Mouse (Mus musculus) ES-Bruce4 (cell line): Measurements from ENCODE around the gene Zc3h14. TPM values are rescaled to one million over a fixed set of nuclear protein-coding genes. Genes with fewer than 3 reads are reported as not detected.
A peak's percentile ranks its signal among the peaks of the same experiment; 100 is the strongest.

Source experiments
- H3K27ac ChIP-seq: 2 replicates; pipeline ENCODE4 v1.5.1; 2012; ENCODE audit warnings: low read length, inconsistent platforms; ENCODE audit not compliant: insufficient read depth
- H3K27me3 ChIP-seq: 2 replicates; pipeline ENCODE4 v1.6.1; 2012; ENCODE audit warnings: mild to moderate bottlenecking, low read length, inconsistent platforms; ENCODE audit not compliant: control insufficient read depth, poor library complexity, insufficient read depth, severe bottlenecking
- H3K36me3 ChIP-seq: 2 replicates; pipeline ENCODE4 v1.6.1; 2012; ENCODE audit warnings: inconsistent platforms, mild to moderate bottlenecking, low read length, moderate library complexity; ENCODE audit not compliant: control insufficient read depth, poor library complexity, insufficient read depth, severe bottlenecking
- H3K4me1 ChIP-seq: one replicate; pipeline ENCODE4 v1.8.1; 2011; ENCODE audit warnings: low read length; ENCODE audit not compliant: control insufficient read depth, insufficient read depth
- H3K4me3 ChIP-seq: 2 replicates; pipeline ENCODE4 v1.5.1; 2011; ENCODE audit warnings: low read depth, mild to moderate bottlenecking, low read length
- H3K9ac ChIP-seq: 2 replicates; pipeline ENCODE4 v1.6.1; 2012; ENCODE audit warnings: low read depth, mild to moderate bottlenecking, inconsistent platforms; ENCODE audit not compliant: poor library complexity, severe bottlenecking
- H3K9me3 ChIP-seq: replicated peaks from 2 replicates; pipeline ENCODE4 v1.6.1; 2012; ENCODE audit warnings: mild to moderate bottlenecking, low read length, inconsistent platforms; ENCODE audit not compliant: control insufficient read depth, poor library complexity, insufficient read depth, severe bottlenecking
- CTCF ChIP-seq: IDR thresholded peaks from one replicate; pipeline ENCODE4 v1.8.1; 2011; ENCODE audit warnings: low read depth, low read length
- EP300 ChIP-seq: IDR thresholded peaks from 2 replicates; pipeline ENCODE4 v1.6.1; 2011; ENCODE audit warnings: low read depth, low read length; ENCODE audit not compliant: insufficient read depth
- POLR2A ChIP-seq: IDR thresholded peaks from one replicate; pipeline ENCODE4 v1.8.1; 2011; ENCODE audit warnings: low read length; ENCODE audit not compliant: insufficient read depth
- polyA plus RNA-seq: library from polyadenylated mRNA; stranded (reverse); fragments of >200 nt; gene quantifications from 2 replicates; pipeline ENCODE4 v1.2.4, GENCODE M21; 2011; ENCODE audit warnings: low read depth; ENCODE audit not compliant: missing spikeins, insufficient read depth, insufficient read length

Gene Zc3h14
- polyA plus RNA-seq, 1 experiment = 155 TPM

- TF ChIP-seq CTCF (no peak), EP300 (0 out of 2 replicates have a peak, but pooled peaks have one; percentile 53), POLR2A (peak; percentile 37)
- peak overlapping the region; percentile 52 for H3K9ac ChIP-seq
- no peak overlapping the region for H3K27ac ChIP-seq
Measured at GRCm38 (mm10) chr12:98734246-98734879, 12.4 kb upstream of the Zc3h14 start.

GRCm38 (mm10) chr12:98734880-98735801, 11.6 kb upstream of the Zc3h14 start:
- Histone ChIP-seq H3K4me3 (peak overlapping the region; percentile 80), H3K9ac (peak overlapping the region; percentile 52), H3K27ac (peak overlapping the region; percentile 3; the same call in 1 of the 2 replicates), H3K9me3 (no peaks in the 10 kb centered on the region), H3K4me1 (no peaks in the 10 kb centered on the region), H3K27me3 (no peaks in the 10 kb centered on the region), H3K36me3 (no peaks in the 10 kb centered on the region)
- TF ChIP-seq EP300 (no peak), CTCF (no peak), POLR2A (no peak)

More at GRCm38 (mm10) chr12:98734246-98734879, 12.4 kb upstream of the Zc3h14 start:
- Histone ChIP-seq H3K4me1 (no peaks in the 10 kb centered on the region), H3K9me3 (no peaks in the 10 kb centered on the region), H3K27me3 (no peaks in the 10 kb centered on the region), H3K4me3 (peak overlapping the region; percentile 82), H3K36me3 (no peaks in the 10 kb centered on the region)

- peak within 1 kb of the TSS; percentile 92 for H3K4me3 ChIP-seq
- H3K9ac ChIP-seq = peak within 1 kb of the TSS; percentile 99
- H3K4me1 ChIP-seq = no peaks in the 10 kb centered on the region
- TF ChIP-seq POLR2A (no peak), EP300 (no peak), CTCF (no peak)
- H3K27me3 ChIP-seq = no peaks in the 10 kb centered on the region
- peak within 1 kb of the TSS; percentile 24 for H3K27ac ChIP-seq
- H3K9me3 ChIP-seq = no peaks in the 10 kb centered on the region
- H3K36me3 ChIP-seq = no peaks in the 10 kb centered on the region
Measured at GRCm38 (mm10) chr12:98736951-98737800, 9.6 kb upstream of the Zc3h14 start, which contains the start of gene Ptpn21. TSS of gene Ptpn21 (minus strand) at chr12:98737405.

GRCm38 (mm10) chr12:98737801-98738350, 8.9 kb upstream of the Zc3h14 start:
- Histone ChIP-seq H3K4me3 (peak overlapping the region; percentile 92), H3K27ac (no peak overlapping the region), H3K4me1 (no peaks in the 10 kb centered on the region), H3K27me3 (no peaks in the 10 kb centered on the region), H3K9me3 (no peaks in the 10 kb centered on the region), H3K36me3 (no peaks in the 10 kb centered on the region), H3K9ac (peak overlapping the region; percentile 99)
- TF ChIP-seq CTCF (no peak), EP300 (no peak), POLR2A (no peak)

- Histone ChIP-seq H3K9me3 (no peaks in the 10 kb centered on the region), H3K36me3 (no peaks in the 10 kb centered on the region), H3K9ac (no peak overlapping the region), H3K4me3 (no peak overlapping the region), H3K27me3 (no peaks in the 10 kb centered on the region), H3K27ac (no peak overlapping the region), H3K4me1 (no peaks in the 10 kb centered on the region)
- TF ChIP-seq EP300 (no peak), POLR2A (no peak), CTCF (no peak)
Measured at GRCm38 (mm10) chr12:98741011-98741501, 5.7 kb upstream of the Zc3h14 start.
